Mouse (Mus musculus) liver, embryonic 14.5 days (tissue): Measurements from ENCODE around the gene Clec18a.

Source experiments
- CTCF ChIP-seq: IDR thresholded peaks from 2 replicates; pipeline ENCODE4 v1.5.1; 2016; ENCODE audit warnings: antibody characterized with exemption, low read depth, control low read depth
- EP300 ChIP-seq: IDR thresholded peaks from 2 replicates; pipeline ENCODE4 v1.6.1; 2016; ENCODE audit warnings: antibody characterized with exemption, low read depth

DNA sequence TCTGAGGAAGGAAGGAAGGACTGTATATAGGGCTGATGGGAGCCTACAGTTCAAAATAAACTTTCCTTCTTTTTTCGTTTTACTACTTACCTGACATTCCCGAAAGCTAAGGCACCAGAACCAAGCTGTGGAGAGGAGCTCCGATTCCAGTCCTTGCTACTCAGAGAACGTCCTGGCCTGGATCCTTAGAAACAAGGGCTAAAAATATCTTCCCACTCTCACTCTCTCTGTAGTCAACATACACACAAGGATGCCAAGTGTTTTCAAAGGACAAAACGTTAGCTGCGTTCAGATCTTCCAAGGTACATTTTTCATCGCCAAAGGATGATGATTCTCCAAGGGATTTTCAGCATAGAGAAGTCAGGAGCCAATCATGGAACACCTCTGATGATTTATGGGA is 520 bp downstream of the Clec18a start:
- no peak for TF ChIP-seq CTCF
- no peak for TF ChIP-seq EP300
